Mouse (Mus musculus) neutrophil, adult 59 days (primary cell): ENCODE data around the gene Ptger3. TPM values are rescaled to one million over a fixed set of nuclear protein-coding genes. Genes with fewer than 3 reads are reported as not detected.

Source experiments
- total RNA-seq, 2 experiments: library from RNA; stranded (reverse); gene quantifications; 1 replicate in 1 of 2; 2 replicates in 1 of 2; pipeline ENCODE4 v1.2.4; 2023

Gene Ptger3
- under 1 TPM; 0.16 to 0.40 TPM for total RNA-seq

DNA sequence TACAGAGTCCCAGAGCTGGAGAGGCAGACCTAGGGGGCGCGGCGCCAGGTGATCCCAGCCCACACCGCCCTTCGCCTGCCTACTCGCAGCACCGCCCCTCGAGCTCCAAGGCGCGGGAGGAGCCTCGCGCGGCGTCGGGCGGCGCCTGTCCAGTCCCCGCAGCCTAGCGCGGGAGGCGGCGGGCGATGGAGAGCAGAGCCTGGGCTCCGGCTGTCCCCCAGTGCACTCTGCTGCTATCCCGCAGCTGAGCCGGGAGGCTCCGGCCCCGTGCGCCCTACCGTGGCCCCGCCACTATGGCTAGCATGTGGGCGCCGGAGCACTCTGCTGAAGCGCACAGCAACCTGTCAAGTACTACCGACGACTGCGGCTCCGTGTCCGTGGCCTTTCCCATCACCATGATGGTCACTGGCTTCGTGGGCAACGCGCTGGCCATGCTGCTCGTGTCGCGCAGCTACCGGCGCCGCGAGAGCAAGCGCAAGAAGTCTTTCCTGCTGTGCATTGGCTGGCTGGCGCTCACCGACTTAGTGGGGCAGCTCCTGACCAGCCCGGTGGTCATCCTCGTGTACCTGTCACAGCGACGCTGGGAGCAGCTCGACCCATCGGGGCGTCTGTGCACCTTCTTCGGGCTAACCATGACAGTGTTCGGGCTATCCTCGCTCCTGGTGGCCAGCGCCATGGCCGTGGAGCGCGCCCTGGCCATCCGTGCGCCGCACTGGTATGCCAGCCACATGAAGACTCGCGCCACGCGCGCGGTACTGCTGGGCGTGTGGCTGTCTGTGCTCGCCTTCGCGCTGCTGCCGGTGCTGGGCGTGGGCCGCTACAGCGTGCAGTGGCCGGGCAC lies at the start of gene Ptger3:
Ptger3 (plus strand) TSS at position 168 of the 841 bp plus-strand sequence.

GRCm38 (mm10) chr3:157533964-157534785 lies 32.5 kb upstream of the Ptger3 start, which contains the start of gene Zranb2:
Zranb2 (plus strand) TSS chr3:157534160.

Other genes starting within 250 kb of the Ptger3 start
- 10 to 100 TPM; 35.4 to 36.8 TPM for gene Zranb2, start 32.7 kb upstream of the Ptger3 start, total RNA-seq